Mouse (Mus musculus) neural tube, postnatal 0 days (tissue): ENCODE data around the gene Ndufb7. TPM values are rescaled to one million over a fixed set of nuclear protein-coding genes. Genes with fewer than 3 reads are reported as not detected.

ENCODE experiments used
- polyA plus RNA-seq: library from polyadenylated mRNA; unstranded; fragments of >200 nt; fragmentation: Nextera tagmentation; extraction: Ambion mirVana; gene quantifications from 2 replicates; pipeline ENCODE4 v1.2.1, GENCODE M21; 2015

Ndufb7 gene
- polyA plus RNA-seq = 416 and 431 TPM in 2 replicates

DNA sequence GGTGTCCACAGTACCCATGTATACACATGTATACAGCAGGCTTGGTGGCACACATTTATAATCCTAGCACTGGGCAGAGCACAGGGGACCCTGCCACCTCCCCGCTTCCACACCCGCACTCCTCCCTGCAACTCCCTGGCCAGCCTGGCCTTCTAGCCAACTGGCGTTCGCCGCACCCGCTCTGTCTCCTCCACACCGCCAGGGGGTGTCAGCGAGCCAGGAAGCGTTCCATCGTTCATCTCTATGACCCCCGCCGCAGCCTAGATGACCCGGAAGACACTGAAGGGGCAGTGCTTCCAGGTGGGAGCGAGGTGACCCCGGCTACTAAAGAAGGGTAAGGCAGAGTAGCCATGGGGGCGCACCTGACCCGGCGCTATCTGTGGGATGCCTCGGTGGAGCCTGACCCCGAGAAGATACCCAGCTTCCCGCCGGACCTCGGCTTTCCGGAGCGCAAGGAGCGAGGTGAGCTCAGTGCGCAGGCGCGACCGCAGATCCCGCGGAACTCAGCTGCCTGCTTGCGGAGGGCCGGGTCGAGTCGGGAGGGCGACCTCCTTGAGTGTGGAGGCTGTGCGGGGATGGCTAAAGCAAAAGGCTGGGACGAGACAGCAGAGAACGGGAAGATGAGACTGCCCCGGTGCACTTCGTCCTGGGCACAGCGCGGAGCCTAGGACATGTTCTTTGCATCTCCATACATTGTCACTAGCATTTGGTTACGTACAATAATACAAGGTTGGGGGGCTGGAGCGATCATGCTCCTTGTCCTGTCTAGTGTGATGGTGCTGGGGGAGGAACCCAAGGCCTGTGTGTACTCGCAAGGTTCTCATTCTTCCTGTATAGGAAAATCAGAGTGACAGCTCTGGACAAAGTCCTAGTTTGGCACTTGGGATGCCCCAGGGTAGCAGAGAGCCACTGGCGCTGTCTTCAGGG lies at the start of gene Ndufb7:
TSS of gene Ndufb7 (plus strand) at position 203 of the 927 bp plus-strand sequence.

DNA sequence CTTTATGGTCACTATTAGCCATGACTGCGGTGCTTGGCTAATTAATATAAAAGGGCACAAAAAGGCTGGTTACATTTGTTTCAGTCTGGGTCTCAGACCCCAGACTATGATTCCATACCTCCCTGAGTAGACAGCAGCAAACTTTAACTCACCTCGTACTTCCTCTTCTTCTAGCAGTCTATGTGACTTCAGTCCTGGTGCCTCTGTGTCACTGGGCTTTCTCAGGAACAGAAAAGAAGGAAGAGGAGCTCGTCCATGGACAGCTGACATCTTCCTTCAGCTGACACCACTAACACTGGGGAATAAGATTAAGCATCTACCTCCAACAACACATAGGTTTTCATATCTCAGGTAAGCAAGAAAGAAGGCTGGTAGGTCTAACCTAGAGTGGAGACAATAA lies 30.7 kb upstream of the Ndufb7 start, which contains the start of gene Olfr370:
TSS of gene Olfr370 (plus strand) at position 45 of the 400 bp plus-strand sequence.

DNA sequence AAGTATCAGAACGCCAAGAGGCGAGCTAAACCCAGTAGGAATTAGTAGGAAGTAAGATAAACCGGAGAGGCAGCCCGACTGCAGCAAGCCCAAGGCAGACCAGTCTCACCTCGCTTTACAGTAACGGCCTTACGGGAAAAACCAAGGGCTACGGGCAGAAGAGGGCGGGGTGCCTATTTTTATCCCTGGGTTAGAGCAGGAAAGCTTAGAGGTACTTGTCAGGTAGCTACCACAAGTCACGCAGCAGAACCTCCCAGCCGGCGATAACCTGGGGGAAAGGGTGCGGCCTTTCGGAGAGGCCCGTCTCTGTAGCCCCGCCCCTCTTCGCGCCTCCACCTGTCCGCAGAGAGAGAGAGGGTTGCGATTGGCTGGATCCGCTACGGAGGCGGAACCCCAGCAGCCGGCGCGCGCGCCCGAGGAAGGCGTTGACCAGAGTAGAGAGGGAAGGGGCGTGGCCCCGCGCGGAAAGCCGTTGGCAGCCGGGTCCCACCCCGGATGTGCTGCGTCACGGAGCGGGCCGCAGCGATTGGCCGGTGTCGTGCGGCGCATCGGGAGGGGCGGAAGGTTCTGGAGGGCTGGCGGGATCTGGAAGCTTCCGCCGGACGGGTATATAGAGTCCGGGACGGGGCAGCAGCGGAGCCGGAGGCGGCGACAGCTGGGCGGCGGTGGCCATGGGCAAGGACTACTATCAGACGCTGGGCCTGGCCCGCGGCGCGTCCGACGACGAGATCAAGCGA lies 41.4 kb downstream of the Ndufb7 start, which contains the start of the genes Tecr and Dnajb1:
TSS of gene Tecr (minus strand) at position 311 of the 737 bp plus-strand sequence.
TSS of gene Dnajb1 (plus strand) at position 533 of the 737 bp plus-strand sequence.

Other genes starting within 250 kb of the Ndufb7 start
- 11.2 and 11.7 TPM in 2 replicates for gene Elmod2, start 234.2 kb upstream of the Ndufb7 start, polyA plus RNA-seq
- gene Mgat4d, start 218.2 kb upstream of the Ndufb7 start, polyA plus RNA-seq = not detected in 2 replicates
- gene Clgn, start 176.8 kb upstream of the Ndufb7 start, polyA plus RNA-seq = 16.0 and 16.1 TPM in 2 replicates
- 415 and 464 TPM in 2 replicates for gene Scoc, start 108.3 kb upstream of the Ndufb7 start, polyA plus RNA-seq
- gene Olfr370, start 30.9 kb upstream of the Ndufb7 start, polyA plus RNA-seq = not detected in 2 replicates
- gene Tecr, start 41.3 kb downstream of the Ndufb7 start, polyA plus RNA-seq = 1,907 and 1,966 TPM in 2 replicates
- gene Dnajb1, start 41.5 kb downstream of the Ndufb7 start, polyA plus RNA-seq = 49.0 and 52.5 TPM in 2 replicates
- gene Gipc1, start 86.0 kb downstream of the Ndufb7 start, polyA plus RNA-seq = 104 and 109 TPM in 2 replicates
- gene Ptger1, start 100.0 kb downstream of the Ndufb7 start, polyA plus RNA-seq = 0.54 and 1.0 TPM in 2 replicates
- 20.5 and 20.7 TPM in 2 replicates for gene Pkn1, start 132.5 kb downstream of the Ndufb7 start, polyA plus RNA-seq
- 56.2 and 58.3 TPM in 2 replicates for gene Ddx39, start 148.5 kb downstream of the Ndufb7 start, polyA plus RNA-seq
- 10.7 and 11.1 TPM in 2 replicates for gene Adgre5, start 174.7 kb downstream of the Ndufb7 start, polyA plus RNA-seq